Mouse (Mus musculus) bone marrow macrophage, adult 2 months (primary cell): ENCODE results near the gene Ints14.

ENCODE experiments used
- CTCF ChIP-seq: IDR thresholded peaks from 2 replicates; pipeline ENCODE4 v1.5.1; 2012; ENCODE audit warnings: low read depth, mild to moderate bottlenecking, low read length, moderate library complexity
- POLR2A ChIP-seq: IDR thresholded peaks from 2 replicates; pipeline ENCODE4 v1.6.1; 2012; ENCODE audit warnings: mild to moderate bottlenecking, low read depth, low read length, borderline replicate concordance

DNA sequence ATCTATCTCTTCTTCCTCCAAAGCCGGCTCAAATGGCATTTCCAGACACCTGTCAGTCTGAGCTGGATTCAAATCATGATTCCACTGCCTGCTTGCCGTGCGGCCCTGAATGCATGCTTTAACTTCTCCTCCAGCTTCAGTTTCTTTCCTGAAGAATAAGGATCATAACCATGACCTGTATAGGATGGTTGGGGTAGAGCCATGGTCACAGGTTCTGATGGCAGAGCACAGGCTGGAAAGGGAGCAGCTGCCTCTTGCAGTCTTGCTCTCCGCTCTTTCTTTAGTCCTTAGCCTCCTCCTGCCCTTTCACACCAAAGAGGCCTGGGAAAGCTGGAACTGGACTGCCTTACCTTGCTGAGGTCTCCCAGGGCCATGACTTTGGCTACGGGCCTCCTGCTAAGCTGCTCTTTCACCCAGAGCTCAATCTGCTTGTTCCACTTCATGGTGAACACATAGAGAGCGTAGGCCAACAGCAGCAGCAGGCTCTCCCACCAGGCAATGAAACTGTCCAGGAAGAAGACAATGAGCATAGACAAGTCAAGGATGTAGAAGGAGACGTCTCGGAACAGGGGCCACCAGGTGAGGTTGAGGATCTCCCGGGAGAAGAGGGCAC lies 13.1 kb upstream of the Ints14 start:
- no peak for TF ChIP-seq POLR2A
- TF ChIP-seq CTCF: no peak
